Mouse (Mus musculus) cerebellum, adult 9-11 months (tissue): ENCODE results near the gene 6030468B19Rik.

Experiments used
- DNase-seq: peaks from one replicate; pipeline ENCODE4 v3.0.0; 2022

6030468B19Rik gene

DNA sequence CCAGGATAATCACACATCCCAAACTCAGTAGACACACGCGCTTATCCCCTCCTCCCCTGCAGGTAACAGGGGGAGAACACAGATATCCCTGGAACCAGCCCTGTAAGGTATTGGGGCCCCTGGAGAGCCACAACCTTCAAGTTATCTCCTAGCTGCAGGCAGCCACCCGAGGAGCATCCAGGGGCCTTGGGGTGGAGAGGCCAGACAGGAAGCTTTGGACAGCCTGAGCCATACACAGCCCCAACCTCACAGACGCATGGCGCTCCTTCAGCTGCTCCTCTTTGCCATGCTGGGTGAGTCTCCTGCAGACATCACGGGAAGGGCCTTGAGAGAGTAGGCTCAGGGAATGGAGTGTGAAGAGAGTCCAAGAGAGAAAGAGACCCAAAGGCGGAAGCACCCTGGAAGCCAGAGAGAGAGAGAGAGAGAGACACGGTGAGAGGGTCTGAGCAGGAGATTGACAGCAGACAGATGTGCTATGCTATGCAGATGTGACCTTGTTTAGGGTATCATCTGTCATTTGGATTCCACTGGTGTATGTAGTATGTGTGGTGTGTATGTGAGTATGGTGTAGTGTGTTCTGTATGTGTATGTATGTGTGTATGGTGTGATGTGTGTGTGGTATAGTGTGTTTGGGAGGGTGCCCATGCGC is at the start of gene 6030468B19Rik:
6030468B19Rik (plus strand) TSS at position 150 of the 649 bp plus-strand sequence.
- DNase-seq = no peak

DNA sequence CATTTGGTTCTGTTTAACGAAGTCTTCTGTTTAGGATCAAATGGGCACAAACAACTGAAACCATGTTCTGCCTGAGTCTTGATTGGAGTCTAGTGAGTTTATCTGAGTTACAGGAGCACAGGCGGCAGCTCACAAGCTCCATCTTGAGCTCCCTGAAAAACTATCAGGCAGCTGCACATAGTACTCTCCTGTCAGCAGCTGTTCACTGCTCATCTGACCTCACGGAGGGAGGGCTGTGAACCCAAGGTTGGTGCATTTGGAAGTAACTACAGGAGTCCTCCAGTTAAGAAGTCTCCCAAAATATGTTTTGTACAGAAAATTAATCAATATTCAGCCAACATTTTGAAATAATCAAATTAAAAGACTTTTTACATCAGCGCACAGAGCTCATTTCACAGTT is 48.8 kb upstream of the 6030468B19Rik start:
- no peak for DNase-seq

DNA sequence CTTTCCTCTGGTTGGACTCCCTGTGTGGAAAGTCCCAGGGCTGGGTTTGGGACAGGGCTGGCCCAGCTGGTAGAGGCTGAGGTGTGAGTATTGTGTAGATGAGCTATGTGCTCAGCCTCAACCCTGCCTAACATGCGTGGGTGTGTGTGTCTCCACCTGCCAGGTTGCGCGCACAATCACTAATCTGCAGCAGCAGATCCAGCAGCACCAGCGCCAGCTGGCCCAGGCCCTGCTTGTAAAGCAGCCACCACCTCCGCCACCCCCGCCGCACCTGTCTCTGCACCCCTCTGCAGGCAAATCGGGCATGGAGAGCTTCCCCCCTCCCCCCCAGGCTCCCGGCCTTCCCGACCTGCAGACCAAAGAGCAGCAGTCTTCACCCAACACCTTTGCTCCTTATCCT is 48.0 kb upstream of the 6030468B19Rik start:
- peak; percentile 54 for DNase-seq

DNA sequence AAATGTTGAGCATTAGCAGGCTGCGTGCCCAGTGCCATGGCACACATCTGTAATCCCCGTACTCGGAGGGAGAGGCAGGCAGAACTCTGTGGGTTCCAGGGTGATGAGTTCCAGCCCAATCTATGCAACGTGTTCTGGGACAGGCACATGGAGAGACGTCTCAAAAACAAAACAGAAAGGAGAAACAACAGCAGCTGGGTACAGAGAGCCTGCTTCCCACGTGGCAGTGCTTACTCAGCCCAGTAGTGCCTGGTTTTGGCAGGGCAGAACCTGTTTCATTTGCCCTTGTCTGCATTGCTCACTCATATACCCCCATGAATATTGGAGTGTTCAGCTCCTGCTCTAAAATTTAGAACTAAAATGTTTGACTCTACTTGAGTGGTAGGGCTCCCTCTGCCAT is 45.9 kb upstream of the 6030468B19Rik start:
- no peak for DNase-seq

DNA sequence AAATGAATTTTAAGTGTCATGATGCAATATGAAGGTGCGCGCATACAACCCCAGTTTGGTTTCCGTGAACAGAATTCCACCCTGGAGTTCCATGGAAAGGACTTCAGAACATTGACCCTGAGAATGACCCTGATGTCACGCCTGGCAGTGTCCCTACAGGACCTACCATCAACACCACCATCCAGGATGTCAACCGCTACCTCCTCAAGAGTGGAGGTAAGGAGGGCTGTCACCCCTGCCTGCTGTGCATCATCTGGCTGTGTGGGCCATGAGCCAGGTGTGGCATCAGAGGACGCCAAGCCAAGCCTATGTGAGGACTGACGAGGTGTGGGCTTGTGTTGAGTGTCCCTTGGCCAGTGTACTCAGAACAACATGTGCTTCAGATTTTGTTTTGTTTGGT is 41.6 kb upstream of the 6030468B19Rik start:
- DNase-seq = no peak

DNA sequence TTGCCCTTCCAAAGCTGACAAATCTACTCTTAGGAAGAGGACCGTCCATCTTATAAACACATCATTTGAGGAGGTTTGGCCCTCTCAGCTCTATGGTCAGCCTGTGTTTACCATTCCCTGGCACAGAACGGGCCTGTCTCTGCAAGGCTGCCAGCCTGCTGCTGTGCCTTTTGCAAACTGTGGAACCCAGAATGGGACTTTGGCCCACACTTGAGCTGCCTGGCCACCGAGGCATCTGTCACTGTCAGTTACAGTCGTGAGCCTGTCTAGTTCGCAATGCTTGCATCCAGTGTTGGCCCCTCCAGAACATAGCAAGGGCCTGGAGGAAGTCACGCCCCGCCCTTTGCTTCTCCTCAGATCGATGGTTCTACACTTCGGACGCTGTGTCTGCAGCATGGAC is 38.2 kb upstream of the 6030468B19Rik start:
- DNase-seq = peak; percentile 70

DNA sequence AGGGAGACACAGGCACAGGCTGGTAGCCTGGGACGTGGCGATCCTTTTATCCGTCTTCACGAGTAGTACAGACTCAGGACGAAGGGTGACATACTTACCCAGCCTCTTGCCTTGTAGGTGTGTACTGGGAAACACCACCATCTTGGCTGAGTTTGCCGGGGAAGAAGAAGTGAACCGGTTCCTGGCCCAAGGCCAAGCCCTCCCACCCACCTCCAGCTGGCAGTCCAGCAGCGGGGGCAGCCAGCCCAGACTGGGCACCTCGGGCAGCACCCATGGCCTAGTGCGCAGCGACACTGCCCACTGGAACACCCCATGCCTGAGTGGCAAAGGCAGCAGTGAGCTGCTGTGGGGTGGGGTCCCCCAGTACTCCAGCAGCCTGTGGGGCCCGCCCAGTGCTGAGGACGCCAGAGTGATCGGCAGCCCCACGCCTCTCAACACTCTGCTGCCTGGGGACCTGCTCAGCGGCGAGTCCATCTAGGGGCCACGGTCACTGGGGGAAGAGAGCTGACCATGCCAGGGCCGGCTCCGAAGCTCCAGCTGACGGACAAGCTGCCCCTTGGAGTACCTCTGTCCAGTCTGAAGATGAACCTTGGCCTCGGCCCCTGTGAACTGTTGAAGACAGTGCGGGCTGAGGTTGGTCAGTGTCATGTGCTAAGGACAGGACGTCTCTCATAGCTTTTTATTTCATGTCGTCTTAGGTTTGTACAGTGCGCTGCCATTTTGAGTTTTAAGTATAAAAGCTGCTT is 36.9 kb upstream of the 6030468B19Rik start:
- no peak for DNase-seq

DNA sequence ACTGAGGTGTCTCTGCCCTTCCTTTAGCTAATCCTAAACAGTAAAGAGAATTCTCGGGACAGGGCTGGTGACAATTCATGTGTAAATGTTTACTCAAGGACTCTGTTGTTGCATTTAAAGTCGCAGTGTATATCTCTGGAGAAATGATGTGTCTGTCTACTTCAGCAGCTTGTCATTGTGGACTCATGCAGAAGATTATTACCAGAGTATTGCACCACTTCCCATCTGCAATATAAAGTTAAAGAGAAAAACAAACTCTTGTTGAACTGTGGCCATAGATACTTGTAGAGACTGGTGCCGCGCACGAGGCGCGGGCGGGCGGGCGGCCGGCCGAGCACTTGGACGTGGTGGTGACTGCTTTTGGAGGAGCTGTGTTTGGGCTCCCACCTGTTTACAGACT is 35.7 kb upstream of the 6030468B19Rik start:
- DNase-seq = no peak

DNA sequence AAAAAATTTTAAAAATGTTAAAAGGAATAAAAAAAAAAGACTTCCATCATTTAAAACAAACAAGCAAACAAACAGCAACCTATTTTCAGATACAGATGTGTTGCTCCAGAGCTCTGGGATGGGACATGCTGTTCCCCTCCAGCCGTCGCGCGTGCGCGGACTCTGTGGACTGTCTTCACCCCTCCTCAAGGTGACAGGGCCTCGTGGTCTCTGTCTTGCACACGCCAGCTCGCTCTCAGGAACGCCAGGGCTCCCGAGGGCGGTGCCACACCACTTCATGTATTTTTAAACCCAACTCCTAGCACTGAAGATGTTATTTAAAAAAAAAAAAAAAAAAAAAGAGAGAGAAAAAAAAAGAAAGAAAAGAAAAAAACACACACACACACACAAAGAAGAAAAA is 35.2 kb upstream of the 6030468B19Rik start:
- DNase-seq = no peak

DNA sequence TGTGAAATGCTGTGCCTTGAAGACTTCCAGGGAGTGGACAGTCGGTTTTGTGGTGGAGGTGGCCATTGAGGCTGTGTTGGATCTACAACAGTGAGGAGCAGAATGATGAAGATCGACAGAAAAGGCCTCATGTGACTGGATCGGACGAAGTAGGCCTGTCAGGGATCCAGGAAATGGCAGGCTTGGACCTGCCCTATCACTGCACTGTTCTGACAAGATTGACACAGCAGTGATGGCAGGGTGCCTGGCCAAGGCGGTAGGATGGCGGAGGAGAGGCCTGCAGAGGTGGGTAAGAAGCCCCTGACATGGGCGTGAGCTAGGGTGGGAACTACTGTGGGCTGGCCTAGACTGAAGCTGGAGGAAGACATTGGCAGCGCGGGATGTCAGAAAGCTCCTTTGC is 33.1 kb upstream of the 6030468B19Rik start:
- DNase-seq = no peak

DNA sequence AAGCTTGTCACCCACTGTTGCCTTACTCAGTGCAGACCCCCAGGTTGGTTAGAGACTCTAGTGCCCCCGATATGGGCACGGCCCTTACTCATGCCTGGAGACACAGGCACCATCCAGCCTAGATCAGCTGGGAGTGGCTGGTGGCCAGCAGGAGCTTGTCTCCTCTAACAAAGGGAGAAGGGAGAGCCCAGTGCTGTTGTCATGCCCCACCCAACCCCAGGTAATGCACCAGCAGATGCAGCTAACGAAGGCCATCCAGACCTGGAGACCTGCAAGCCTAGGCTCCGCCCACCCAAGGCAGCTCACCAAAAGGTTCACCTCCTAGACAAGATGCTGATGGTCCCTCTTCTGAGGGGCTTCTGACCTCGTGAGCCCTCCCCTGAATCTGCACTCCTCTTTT is 32.1 kb upstream of the 6030468B19Rik start:
- no peak for DNase-seq

DNA sequence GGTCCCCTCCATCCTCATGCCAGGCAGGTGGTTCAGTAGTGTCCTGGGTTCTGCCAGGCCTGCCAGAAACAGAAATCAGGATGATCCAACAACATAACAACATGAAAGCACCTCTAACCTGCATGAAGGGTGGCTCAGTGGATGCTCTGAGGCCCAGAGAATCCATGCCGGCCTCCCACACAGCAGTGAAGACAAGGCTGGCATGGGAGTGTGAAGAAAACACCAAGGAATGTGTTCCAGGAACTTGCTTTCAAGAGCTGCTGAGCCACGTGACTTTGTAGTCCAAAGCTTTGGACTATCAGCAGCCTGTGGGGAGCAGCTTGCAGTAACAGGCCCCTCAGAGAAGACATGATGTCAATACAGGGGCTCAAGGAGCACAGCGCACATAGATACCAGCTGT is 31.2 kb upstream of the 6030468B19Rik start:
- no peak for DNase-seq

DNA sequence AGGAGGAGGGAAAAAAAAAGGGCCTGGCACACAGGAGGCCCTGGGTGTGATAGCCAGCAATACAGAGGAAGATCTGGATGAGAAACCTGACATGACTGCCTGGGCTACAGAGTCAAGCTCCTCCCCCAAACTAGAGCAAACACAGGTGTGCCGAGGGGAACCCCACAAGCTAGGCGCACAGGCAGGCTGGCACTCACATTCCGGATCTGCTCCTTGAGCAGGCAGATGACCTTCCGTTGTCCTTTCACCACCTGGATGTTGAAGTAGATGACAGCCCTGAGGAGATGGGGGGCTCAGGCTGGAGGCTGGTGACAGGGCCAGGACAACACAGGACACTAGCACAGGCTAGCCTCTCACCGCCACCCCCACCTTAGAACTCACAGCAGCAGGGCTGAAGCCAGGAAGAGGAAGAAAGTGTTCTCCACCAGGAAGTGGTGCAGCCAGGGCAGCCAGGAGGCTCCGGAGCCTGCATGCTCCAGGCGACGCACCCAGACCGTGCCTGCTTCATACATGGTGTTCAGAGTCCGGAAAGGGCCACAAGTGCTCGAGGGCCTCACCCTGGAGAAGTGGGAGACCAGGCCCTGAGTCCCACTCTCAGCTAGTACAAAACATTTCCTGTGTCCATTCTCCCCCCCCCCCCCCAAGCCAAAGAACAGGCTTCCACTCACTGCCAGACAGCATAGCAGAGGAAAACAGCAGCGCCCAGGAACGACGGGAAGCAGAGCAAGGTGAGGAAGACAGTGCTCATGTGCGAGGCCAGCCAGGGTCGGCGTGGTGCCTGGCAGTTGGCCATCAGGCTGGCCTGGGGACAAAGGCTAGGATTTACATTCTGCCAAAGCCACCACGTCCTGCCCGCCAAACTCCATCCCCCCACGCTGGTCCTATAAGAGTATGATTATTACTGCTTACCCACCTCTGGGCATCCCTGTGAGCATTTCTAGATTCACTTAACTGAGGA is 28.5 kb upstream of the 6030468B19Rik start:
- peak; percentile 42 for DNase-seq

DNA sequence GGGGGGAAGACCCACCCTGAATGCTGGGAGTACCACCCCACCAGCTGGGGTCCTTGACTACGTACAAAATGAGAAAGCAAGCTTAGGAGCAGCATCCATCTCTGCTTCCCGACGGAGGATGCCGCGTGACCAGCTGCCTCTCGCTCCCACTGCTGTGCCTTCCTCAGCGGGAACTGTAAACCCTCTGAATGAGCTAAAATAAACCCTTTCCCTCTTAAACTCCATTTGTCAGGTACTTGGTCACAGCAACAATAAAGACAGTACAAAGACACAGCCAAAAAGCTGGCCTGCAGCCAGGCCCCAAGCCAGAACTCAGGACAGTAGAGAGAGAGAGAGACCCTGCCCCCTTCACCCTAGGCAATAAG is 27.8 kb upstream of the 6030468B19Rik start:
- DNase-seq = no peak

DNA sequence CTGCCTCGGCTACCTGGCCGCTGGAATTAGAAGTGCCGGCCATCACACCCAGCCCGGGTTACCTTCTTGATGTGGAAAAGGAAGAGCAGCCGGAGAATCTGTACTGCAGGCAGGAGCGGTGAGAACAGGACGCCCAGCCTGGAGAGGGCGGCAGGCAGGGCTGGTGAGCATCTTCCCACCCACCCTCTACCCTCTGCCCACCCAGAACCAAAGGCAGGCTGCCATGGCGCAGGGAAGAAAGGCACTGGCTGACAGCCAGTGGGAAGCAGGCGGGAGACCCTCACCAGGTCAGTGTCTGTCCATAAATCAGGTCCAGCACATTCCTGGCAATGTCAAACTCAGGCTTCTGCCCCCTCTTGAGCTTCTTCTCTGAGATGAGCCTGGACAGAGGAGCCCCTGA is 27.1 kb upstream of the 6030468B19Rik start:
- DNase-seq = no peak

DNA sequence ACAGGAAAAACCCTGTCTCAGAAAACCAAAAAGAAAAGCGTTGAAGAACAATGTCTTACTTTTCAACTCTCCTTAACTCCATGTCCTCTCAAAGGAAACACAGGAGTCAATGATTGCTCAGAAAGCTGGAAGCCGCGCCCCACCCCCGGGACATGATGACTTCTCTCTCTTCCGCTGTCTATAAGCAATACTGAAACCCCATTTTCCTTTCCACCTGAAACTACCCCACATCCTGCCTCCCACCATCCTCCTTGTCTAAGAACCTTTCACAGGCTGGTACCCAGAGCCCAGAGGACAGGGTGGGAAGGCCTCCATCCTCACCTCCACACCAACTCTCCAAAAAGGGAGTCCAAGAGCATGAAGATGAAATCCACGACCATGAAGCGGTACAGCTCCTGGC is 25.1 kb upstream of the 6030468B19Rik start:
- no peak for DNase-seq

DNA sequence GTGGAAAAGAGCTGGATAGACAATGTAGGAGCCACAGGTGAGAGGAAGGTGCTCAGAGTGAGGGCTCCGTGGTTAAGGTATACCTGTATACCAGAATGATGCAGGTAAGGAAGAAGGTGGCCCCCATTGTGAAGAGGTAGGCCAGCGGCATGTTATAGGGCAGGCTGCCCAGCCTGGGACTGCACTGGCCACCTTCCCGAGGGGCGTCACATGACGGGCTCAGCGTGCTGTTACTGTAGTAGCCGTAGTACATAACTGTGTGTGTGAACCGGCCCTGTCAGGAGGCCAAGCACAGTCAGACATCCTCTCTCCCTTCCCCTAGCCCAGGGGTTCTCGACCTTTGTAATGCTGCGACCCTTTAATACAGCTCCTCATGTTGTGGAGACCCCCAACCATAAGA is 22.5 kb upstream of the 6030468B19Rik start:
- DNase-seq = no peak

DNA sequence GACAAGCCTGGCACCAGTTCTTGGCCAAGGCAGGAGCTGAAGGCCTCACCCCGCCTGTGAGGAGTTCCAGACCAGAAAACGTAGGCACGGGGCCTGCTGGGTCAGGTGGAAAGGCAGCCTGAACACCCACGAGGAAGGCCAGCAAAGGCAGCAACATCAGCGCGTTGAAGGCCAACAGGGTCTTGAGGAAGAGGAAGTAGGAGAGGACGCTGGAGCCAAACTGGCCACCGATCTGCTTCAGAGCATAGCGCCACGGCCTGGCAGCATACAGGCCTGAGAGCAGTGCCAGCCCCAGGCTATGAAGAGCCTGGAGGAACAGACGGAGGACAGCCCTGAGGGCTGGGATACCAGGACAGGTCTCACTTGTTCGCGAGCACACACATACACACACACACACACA is 21.9 kb upstream of the 6030468B19Rik start:
- no peak for DNase-seq

DNA sequence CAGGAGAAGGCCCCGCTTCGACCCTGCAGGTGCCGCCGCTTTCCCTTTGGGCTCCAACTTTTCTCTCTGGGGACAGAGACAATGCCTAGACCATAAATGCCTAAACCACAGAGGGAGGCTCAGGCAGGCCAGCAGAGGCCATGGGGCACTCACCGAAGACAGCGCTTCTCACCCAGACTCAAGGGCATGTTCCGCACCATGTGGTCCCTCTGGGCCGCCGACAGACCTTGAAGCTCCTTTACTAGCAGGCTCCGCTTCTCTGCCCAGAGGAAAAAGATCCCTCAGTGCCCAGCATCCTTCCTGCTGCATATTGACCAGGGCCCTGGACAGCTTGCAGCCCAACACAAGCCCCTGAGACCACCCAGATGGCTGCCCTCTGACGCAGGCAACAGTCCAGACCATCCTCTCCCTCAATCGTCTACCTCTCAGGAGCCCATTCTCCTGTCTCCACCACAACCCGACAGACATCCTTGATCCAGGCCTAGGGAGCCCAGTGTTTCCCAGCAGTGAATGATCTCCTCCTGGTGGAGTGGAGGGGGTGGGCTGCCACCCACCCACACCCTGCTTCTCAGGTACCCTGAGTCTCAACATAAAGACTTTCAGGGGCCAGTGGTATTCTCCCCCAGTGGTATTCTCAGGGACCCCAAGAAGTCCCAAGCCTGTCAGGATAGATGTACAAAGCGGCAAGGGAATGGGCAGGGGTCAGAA is 21.2 kb upstream of the 6030468B19Rik start:
- no peak for DNase-seq

DNA sequence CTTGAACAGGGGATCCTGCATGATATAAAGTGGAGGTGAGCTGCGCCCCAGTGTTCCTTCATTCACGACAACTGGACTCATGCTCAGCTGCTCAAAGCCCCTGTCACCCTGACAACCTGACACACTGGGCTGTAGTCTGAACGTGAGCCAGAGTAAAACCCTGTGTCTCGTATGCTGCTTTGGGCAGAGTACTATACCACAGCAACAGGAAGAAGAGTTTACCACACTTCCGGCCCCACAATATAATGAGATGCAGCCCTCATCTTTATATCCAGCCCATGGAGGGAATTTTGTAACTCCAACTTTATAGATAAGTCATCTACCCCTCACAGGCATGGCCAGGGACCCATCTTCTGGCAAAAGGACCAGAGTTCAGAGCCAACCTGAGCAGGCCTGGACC is 20.3 kb upstream of the 6030468B19Rik start:
- no peak for DNase-seq

DNA sequence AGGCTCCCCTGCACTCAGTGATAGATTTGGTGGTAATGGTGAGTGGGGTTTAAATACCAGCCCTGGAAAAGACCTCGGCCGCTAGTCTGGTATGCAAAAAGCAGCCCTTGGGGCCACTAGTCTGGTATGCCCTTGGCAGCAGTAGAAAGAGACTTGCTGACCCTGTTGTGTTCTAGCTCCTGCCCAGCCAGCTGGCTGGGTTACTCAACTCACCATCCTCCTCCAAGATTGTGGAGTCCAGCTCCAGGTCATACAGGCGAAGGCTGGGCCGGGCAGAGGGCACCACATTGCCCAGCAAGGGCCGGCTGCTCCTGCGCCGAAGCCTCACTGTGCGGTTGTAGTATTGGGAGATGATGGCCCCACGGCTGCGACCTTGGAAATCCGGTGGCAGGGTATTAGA is 19.4 kb upstream of the 6030468B19Rik start:
- DNase-seq = no peak

DNA sequence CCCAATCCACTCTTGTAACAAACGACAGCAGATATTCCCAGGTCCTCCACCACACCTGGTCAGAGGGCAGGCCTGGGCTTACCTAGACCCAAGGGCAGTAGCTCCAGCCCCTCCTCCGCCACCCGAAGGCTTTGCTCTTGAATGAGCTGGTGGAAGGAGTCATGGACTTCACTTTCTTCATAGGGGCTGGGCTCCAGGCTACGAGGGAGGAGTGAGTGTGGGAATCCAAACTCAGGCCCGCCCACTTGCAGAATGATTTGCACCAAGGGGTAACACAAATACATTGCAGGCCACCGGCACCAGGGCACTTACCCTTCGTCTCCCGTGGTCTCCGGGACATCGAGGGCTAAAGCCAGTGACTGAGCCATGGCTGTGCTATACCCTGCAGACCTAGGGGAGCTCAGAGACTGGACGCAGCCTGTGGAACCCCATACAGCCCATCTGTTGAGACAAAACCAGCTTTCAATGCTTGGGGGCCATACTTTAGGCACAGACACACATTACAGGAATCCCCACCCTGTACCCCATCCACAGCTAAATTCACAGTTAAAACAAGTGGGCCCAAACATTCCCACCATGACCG is 18.5 kb upstream of the 6030468B19Rik start:
- DNase-seq = no peak
